Mouse (Mus musculus) liver, embryonic 18 days (tissue): Measurements from ENCODE around the gene Lemd1. TPM values are rescaled to one million over a fixed set of nuclear protein-coding genes. Genes with fewer than 3 reads are reported as not detected.

ENCODE experiments used
- polyA plus RNA-seq: library from polyadenylated mRNA; depleted of rRNA; stranded (reverse); fragments of >200 nt; gene quantifications from 2 replicates; pipeline ENCODE4 v1.2.3, GENCODE M21; 2012; rRNA removed

The Lemd1 gene
- polyA plus RNA-seq, result not detected in 2 replicates

GRCm38 (mm10) chr1:132191093-132191785 lies at the start of gene Lemd1, which contains the start of gene AC124108.1:
TSS of gene Lemd1 (plus strand) at chr1:132191431.
TSS of gene AC124108.1 (plus strand) at chr1:132191457.

GRCm38 (mm10) chr1:132229667-132230066 lies 38.4 kb downstream of the Lemd1 start, which contains the start of gene Gm10188:
TSS of gene Gm10188 (minus strand) at chr1:132229767.

GRCm38 (mm10) chr1:132298425-132298800 lies 107.2 kb downstream of the Lemd1 start, which contains the start of gene Klhdc8a:
TSS of gene Klhdc8a (plus strand) at chr1:132298626.

Other genes starting within 250 kb of the Lemd1 start
- gene Slc45a3, start 228.5 kb upstream of the Lemd1 start, polyA plus RNA-seq, result 3.7 TPM in 2 replicates
- gene Elk4, start 183.8 kb upstream of the Lemd1 start, polyA plus RNA-seq, result 9.7 and 10.7 TPM in 2 replicates
- gene Mfsd4a, start 123.4 kb upstream of the Lemd1 start, polyA plus RNA-seq, result 0.14 and 0.16 TPM in 2 replicates
- 3.4 and 3.5 TPM in 2 replicates for gene Cdk18, start 51.7 kb upstream of the Lemd1 start, polyA plus RNA-seq
- gene AC124108.1, start within 50 bp of the Lemd1 start, polyA plus RNA-seq, result not detected in 2 replicates
- gene Gm10188, start 38.3 kb downstream of the Lemd1 start, polyA plus RNA-seq, result not detected in 2 replicates
- 0.27 and 0.36 TPM in 2 replicates for gene Klhdc8a, start 107.2 kb downstream of the Lemd1 start, polyA plus RNA-seq
- gene Nuak2, start 124.7 kb downstream of the Lemd1 start, polyA plus RNA-seq, result 3.1 and 3.7 TPM in 2 replicates
- gene Tmcc2, start 199.8 kb downstream of the Lemd1 start, polyA plus RNA-seq, result 152 and 195 TPM in 2 replicates
- gene Dstyk, start 226.1 kb downstream of the Lemd1 start, polyA plus RNA-seq, result 3.3 and 3.7 TPM in 2 replicates